Mouse (Mus musculus) stomach, postnatal 0 days (tissue): ENCODE results near the gene Leng1. TPM values are rescaled to one million over a fixed set of nuclear protein-coding genes. Genes with fewer than 3 reads are reported as not detected.
"Not testable (repeated sequence)": the region's sequence is repeated elsewhere in the genome, so short reads cannot be mapped to it uniquely, and the experiment has no call there.

Source experiments
- ATAC-seq: fragments of 200-750 bp; cut with Nextera tagmentation; 2 replicates; pipeline ENCODE4 v1.8.0; 2017; ENCODE audit not compliant: low FRiP score, low TSS enrichment
- DNase-seq: peaks from one replicate; pipeline ENCODE4 v3.0.0-alpha.2; 2016; ENCODE audit warnings: low spot score
- H3K27ac ChIP-seq: fragments of 300-500 bp; sonication (generic); replicated peaks from 2 replicates; pipeline ENCODE4 v1.5.1; 2014; ENCODE audit warnings: mild to moderate bottlenecking, control low read depth
- H3K27me3 ChIP-seq: fragments of 300-500 bp; sonication (generic); 2 replicates; pipeline ENCODE4 v1.6.1; 2014; ENCODE audit warnings: low read length; ENCODE audit not compliant: control insufficient read depth, insufficient read depth
- H3K36me3 ChIP-seq: fragments of 300-500 bp; sonication (generic); 2 replicates; pipeline ENCODE4 v1.6.1; 2014; ENCODE audit warnings: low read length, mixed read lengths; ENCODE audit not compliant: control insufficient read depth, insufficient read depth
- H3K4me1 ChIP-seq: fragments of 300-500 bp; sonication (generic); replicated peaks from 2 replicates; pipeline ENCODE4 v1.6.1; 2014; ENCODE audit warnings: antibody characterized with exemption; ENCODE audit not compliant: control insufficient read depth, insufficient read depth
- H3K4me2 ChIP-seq: fragments of 300-500 bp; sonication (generic); replicated peaks from 2 replicates; pipeline ENCODE4 v1.6.1; 2014; ENCODE audit warnings: low read depth, mild to moderate bottlenecking, control low read depth, moderate library complexity
- H3K4me3 ChIP-seq: fragments of 300-500 bp; sonication (generic); 2 replicates; pipeline ENCODE4 v1.5.1; 2014; ENCODE audit warnings: low read depth, low read length, control low read depth
- H3K9ac ChIP-seq: fragments of 300-500 bp; sonication (generic); 2 replicates; pipeline ENCODE4 v1.6.1; 2014; ENCODE audit warnings: mild to moderate bottlenecking, low read length, control low read depth, mixed read lengths
- H3K9me3 ChIP-seq: fragments of 300-500 bp; sonication (generic); 2 replicates; pipeline ENCODE4 v1.6.1; 2016; ENCODE audit warnings: low read length; ENCODE audit not compliant: control insufficient read depth
- CTCF ChIP-seq: IDR thresholded peaks from 2 replicates; pipeline ENCODE4 v1.5.1; 2016; ENCODE audit warnings: antibody characterized with exemption, low read depth, mild to moderate bottlenecking, moderate library complexity
- EP300 ChIP-seq: optimal IDR thresholded peaks from 2 replicates; pipeline ENCODE3; 2016; ENCODE audit warnings: antibody characterized with exemption
- WGBS: fragments of 180-500 bp; shearing (Covaris S2); extraction: QIAGEN DNeasy Blood & Tissue Kit; methylation state at CpG from one replicate; pipeline ENCODE4 v1.1.7; 2014; 5-methylcytosine and 5-hydroxymethylcytosine counted together
- polyA plus RNA-seq: library from polyadenylated mRNA; unstranded; fragments of >200 nt; fragmentation: Nextera tagmentation; extraction: Ambion mirVana; gene quantifications from 2 replicates; pipeline ENCODE4 v1.2.1, GENCODE M21; 2015

Gene Leng1
- polyA plus RNA-seq, 1 experiment from 2014 or later: 11.7 TPM

DNA sequence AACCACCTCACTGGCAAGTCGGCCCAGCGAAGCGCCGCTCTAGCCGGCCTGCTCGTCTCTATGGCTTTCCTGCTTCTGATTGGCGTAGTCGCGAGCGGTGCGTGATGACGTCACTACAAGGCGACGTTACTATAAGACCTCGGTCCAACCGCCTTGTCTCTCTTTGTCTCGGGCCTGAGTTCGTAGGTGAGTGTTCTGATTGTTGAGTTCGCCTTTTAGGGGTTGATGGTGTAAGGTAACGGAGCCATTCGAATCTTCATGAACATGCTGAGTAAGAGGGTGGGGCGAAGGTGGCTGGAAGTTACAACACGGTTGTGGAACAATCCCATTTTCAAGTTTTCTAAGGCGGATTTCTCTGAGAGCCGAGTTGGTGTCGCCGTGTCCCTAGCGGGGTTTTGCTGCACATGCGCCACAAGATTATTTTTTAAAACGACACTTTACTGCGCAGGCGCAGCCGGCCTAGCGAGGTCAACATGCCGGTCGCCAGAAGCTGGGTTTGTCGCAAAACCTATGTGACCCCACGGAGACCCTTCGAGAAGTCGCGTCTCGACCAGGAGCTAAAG lies 38.3 kb upstream of the Leng1 start, which contains the start of gene Rps9:
Gene Rps9 (plus strand): TSS at position 115 of the 563 bp plus-strand sequence.
- peak; percentile 97 for DNase-seq
- Histone ChIP-seq H3K27me3 (no peaks in the 10 kb centered on the region), H3K4me3 (peak within 1 kb of the TSS; percentile 63), H3K27ac (peak within 1 kb of the TSS; percentile 95), H3K4me2 (peak within 1 kb of the TSS; percentile 73), H3K9me3 (no peaks in the 10 kb centered on the region), H3K36me3 (peaks cover 10% of the 10 kb centered on the region), H3K4me1 (peaks cover 4% of the 10 kb centered on the region; the same call in 1 of the 2 replicates), H3K9ac (peak within 1 kb of the TSS; percentile 82)
- peak; percentile 95 for ATAC-seq
- TF ChIP-seq EP300 (no peak), CTCF (peak; percentile 20; the same call in 1 of the 2 replicates)
- WGBS: 2% methylated on average over 42 of the region's 42 CpGs

DNA sequence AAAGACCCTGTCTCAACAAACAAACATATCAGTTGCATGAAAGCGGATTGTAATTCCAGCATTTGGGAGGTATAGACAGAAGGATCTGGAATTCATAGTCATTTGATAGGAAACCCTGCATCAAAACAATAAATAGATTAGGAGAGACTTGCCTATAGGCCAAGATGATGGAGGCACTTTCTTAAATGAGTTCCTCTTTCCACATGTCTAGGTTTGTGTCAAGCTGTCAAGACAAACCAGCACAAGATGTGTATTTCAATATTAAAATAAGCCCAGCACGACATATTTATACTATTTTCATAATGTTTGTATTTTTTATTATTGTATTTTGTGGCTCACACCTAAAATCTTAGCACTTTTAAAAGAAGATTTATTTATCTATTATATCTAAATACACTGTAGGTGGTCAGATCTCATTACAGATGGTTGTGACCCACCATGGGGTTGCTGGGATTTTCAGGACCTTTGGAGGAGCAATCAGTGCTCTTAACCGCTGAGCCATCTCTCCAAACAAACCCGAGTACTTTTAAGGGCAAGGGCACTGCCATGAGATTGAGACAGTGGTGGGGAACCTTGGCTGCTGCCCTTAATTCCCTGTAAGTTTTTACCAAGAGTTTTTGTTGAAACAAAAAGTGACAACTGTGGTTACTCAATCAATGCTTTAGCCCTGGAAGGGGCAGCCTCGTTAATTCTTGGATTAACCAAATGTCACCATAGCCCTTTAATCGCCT lies 37.7 kb upstream of the Leng1 start:
- peak; percentile 33 for ATAC-seq
- DNase-seq: no peak
- TF ChIP-seq CTCF (no peak), EP300 (no peak)
- Histone ChIP-seq H3K27me3 (no peaks in the 10 kb centered on the region), H3K9ac (peak overlapping the region; percentile 53), H3K4me1 (peaks cover 4% of the 10 kb centered on the region; the same call in 1 of the 2 replicates), H3K9me3 (no peaks in the 10 kb centered on the region), H3K36me3 (peaks cover 14% of the 10 kb centered on the region), H3K4me3 (peak overlapping the region; percentile 63), H3K27ac (peak overlapping the region; percentile 82), H3K4me2 (peak overlapping the region; percentile 56)
- WGBS: 22% methylated on average over 6 of the region's 6 CpGs

DNA sequence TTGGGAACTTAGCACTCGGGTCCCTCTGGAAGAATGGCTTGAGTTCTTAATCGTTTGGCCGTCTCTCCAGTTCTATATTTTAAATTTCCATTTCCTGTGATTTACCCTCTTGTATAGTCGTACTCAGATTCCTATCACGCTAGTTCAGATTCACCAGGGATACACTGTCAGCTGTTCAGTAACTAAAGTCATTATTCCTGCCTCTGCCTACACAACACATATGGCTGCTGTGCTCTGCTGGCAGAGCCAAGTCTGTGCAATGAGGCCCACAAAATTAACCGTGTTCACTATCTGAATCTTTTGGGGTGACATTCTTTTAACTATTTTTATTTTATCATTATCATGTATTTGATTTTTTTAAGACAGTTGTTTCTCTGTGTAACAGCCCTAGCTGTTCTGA lies 32.8 kb upstream of the Leng1 start:
- 93% methylated on average over 6 of the region's 6 CpGs for WGBS
- DNase-seq: no peak

DNA sequence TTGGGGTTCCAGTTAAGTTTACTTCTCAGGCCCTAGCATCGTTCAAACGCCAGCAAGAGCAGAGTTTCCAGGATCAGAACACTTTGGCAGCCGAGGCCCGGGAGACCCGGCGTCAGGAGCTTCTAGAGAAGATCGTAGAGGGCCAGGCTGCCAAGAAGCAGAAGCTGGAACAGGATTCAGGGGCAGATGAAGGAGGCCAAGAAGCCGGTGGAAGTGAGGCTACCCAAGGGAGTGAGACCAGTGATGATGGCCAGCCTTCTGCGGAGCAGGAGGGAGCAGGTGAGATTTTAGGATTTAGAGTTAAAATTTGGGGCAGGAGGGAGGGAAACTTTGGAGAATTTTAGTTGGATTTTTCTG lies 29.3 kb upstream of the Leng1 start:
- not testable (repeated sequence) for ATAC-seq, H3K27me3 ChIP-seq, H3K9me3 ChIP-seq, DNase-seq, H3K4me1 ChIP-seq
- 3% methylated on average over 9 of the region's 9 CpGs for WGBS
- Histone ChIP-seq H3K36me3 (peaks cover 13% of the 10 kb centered on the region), H3K4me3 (peak overlapping the region; percentile 83), H3K9ac (peak overlapping the region; percentile 77), H3K27ac (peak overlapping the region; percentile 95), H3K4me2 (peak overlapping the region; percentile 79)

More for the DNA sequence above, 32.8 kb upstream of the Leng1 start:
- Histone ChIP-seq H3K27ac (no peak overlapping the region), H3K4me3 (no peak overlapping the region), H3K27me3 (no peaks in the 10 kb centered on the region), H3K9ac (no peak overlapping the region), H3K36me3 (peaks cover 15% of the 10 kb centered on the region), H3K4me2 (no peak overlapping the region), H3K9me3 (no peaks in the 10 kb centered on the region), H3K4me1 (no peaks in the 10 kb centered on the region)
- ATAC-seq: no peak
- TF ChIP-seq CTCF: no peak
- no peak for TF ChIP-seq EP300

DNA sequence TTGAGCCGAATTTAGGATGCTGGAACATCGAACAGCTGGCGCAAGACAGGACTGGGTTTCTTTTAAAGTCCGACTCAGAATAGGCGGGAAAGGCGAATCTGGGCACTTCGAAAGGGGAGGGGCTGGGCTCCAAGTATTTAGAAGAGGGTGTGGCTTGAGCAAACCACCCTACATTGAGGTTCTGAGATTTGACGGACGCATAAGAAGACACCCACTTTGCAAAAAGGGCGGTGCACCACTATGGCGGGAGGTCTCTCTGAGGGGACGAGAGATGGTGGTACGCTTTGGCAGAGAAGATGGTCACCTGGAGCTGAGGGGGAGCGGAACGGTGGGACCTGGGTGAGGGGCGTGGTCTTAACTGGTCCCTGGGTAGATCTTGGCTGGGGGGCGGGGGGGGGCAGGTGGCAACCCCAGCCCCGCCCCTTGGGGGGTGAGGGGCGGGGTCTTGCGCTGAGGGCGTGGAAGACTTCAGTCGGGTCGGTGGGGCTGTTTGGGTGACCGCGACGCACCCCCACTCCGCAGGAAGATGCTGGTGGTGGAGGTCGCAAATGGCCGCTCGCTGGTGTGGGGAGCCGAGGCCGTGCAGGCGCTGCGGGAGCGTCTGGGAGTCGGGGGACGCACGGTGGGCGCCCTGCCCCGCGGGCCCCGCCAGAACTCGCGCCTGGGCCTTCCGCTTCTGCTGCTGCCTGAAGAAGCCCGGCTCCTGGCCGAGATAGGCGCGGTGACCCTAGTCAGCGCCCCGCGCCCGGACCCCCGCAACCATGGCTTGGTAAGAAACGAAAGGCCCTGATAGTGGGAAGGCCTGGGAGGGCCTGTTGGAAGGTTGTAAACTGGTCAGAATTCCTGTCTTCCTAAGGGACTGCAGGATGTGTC lies 28.7 kb upstream of the Leng1 start:
- DNase-seq (peak; percentile 80), ATAC-seq (peak; percentile 56)
- Histone ChIP-seq H3K9ac (peak overlapping the region; percentile 77), H3K4me1 (no peaks in the 10 kb centered on the region), H3K9me3 (no peaks in the 10 kb centered on the region), H3K27ac (peak overlapping the region; percentile 95), H3K4me2 (peak overlapping the region; percentile 79), H3K4me3 (peak overlapping the region; percentile 83), H3K27me3 (no peaks in the 10 kb centered on the region), H3K36me3 (peaks cover 13% of the 10 kb centered on the region)
- under 1% methylated on average over 41 of the region's 55 CpGs for WGBS
- TF ChIP-seq EP300 (no peak), CTCF (no peak)
